ENCODE assay signal across 19 mouse cellular contexts in genomic region chr9:116136146-116136545, GRCm38 (mm10). TPM values are rescaled to one million over a fixed set of nuclear protein-coding genes. Genes with fewer than 3 reads are reported as not detected.
DNase-seq lines count a peak whose midpoint lies in the region; TF ChIP-seq lines count a peak whose summit lies in the region.
"Had no signal": no experiment of that assay in that cellular context is flagged by ENCODE, and none has a peak within 500 bp of the region (broad histone marks: within the 10 kb centered on the region; RNA-seq: fewer than 3 reads in every experiment).

No protein-coding gene starts in this region.

- H3K79me2 ChIP-seq in liver, adult 2 months (ENCODE audit: control insufficient read depth, insufficient read depth, low read length) = peaks cover 8% of the 10 kb centered on the region; the same call in 1 of the 2 replicates
- peaks cover 81% of the 10 kb centered on the region for H3K79me2 ChIP-seq in CH12.LX (replicated peaks; ENCODE audit: control insufficient read depth, extremely low read depth, insufficient read depth, poor library complexity, severe bottlenecking)

- peaks cover 29% of the 10 kb centered on the region for H3K4me1 ChIP-seq in liver, adult 2 months (ENCODE audit: control insufficient read depth, insufficient read depth, low read length)
- H3K4me1 ChIP-seq in CH12.LX (ENCODE audit: control insufficient read depth in 1 of 2, insufficient read depth in 2 of 2) = peaks cover 45 to 90% of the 10 kb centered on the region in 2 experiments
- H3K4me1 ChIP-seq in embryonic facial prominence, embryonic 10.5 days = peaks cover 37% of the 10 kb centered on the region

- H3K36me3 ChIP-seq in liver, adult 2 months (ENCODE audit: control insufficient read depth, insufficient read depth, low read length) = peaks cover 3% of the 10 kb centered on the region; the same call in 1 of the 2 replicates
- peaks cover 20 to 69% of the 10 kb centered on the region in 2 experiments for H3K36me3 ChIP-seq in CH12.LX (replicated peaks in 1 of 2; ENCODE audit: control insufficient read depth in 1 of 2, insufficient read depth in 1 of 2, low read length in 1 of 2)
- H3K36me3 ChIP-seq in embryonic facial prominence, embryonic 10.5 days (replicated peaks) = peaks cover 7% of the 10 kb centered on the region; the same call in 1 of the 2 replicates
- H3K36me3 ChIP-seq: heart, embryonic 10.5 days had no signal

- H3K27ac ChIP-seq in gastrocnemius, adult 2 months = peak overlapping the region; percentile 67
- peak overlapping the region; percentile 20; the same call in 1 of the 2 replicates for H3K27ac ChIP-seq in liver, adult 2 months (replicated peaks; ENCODE audit: insufficient read depth, low read depth, low read length)
- H3K27ac ChIP-seq in CH12.LX (ENCODE audit: insufficient read depth, low read depth) = peak overlapping the region; percentile 93
- 0 out of 2 replicates have a peak overlapping the region, but pooled peaks have one; percentile 19 for H3K27ac ChIP-seq in embryonic facial prominence, embryonic 10.5 days (replicated peaks)
- H3K27ac ChIP-seq: embryonic facial prominence, embryonic 13.5 days; forebrain, embryonic 13.5 days; heart, embryonic 10.5 days; hindbrain, postnatal 0 days had no signal

- TF ChIP-seq EP300 in CH12.LX (IDR thresholded peaks at IDR 0.05; ENCODE audit: low read length) = no peak

- no peak overlapping the region for H3K9ac ChIP-seq in liver, adult 2 months (ENCODE audit: low read depth, low read length)
- H3K9ac ChIP-seq in CH12.LX (ENCODE audit: insufficient read depth, low read depth) = peak overlapping the region; percentile 41
- H3K9ac ChIP-seq: embryonic facial prominence, embryonic 13.5 days; forebrain, embryonic 13.5 days had no signal

- in situ Hi-C loops in CH12.LX (cut with MboI; ENCODE audit: low pct_ligation_motif_present, low pct_unique_long_range_greater_than_20kb, low sequenced_read_pairs) = loop anchor here (5.0 to 10.0 kb wide), 2 partner anchors 36 to 249 kb away; no protein-coding TSS in a partner anchor

- intact Hi-C loops in gastrocnemius, adult 2 months (cut with DNase I) = no loop called here

- dilution Hi-C loops in CH12.LX (cut with MboI; ENCODE audit: extremely low pct_ligation_motif_present, extremely low pct_unique_long_range_greater_than_20kb, low sequenced_read_pairs) = no loop called here

- no peak for TF ChIP-seq POLR2A in liver, adult 2 months (IDR thresholded peaks at IDR 0.05; ENCODE audit: extremely low read depth, insufficient read depth, low read length)
- no peak for TF ChIP-seq POLR2A in CH12.LX (IDR thresholded peaks at IDR 0.05; ENCODE audit: low read depth, low read length)

- no peak for TF ChIP-seq CTCF in gastrocnemius, adult 2 months (IDR thresholded peaks at IDR 0.05)
- no peak for TF ChIP-seq CTCF in liver, adult 2 months (IDR thresholded peaks at IDR 0.05; ENCODE audit: low read depth, low read length)
- TF ChIP-seq CTCF in CH12.LX (conservative IDR thresholded peaks at IDR 0.05 in 1 of 2, IDR thresholded peaks at IDR 0.05 in 1 of 2; ENCODE audit: low read depth in 2 of 2, low read length in 2 of 2) = no peak

- 43% methylated on average over 6 of the region's 6 CpGs for WGBS in liver, adult 2 months
- WGBS in embryonic facial prominence, embryonic 10.5 days = 72% methylated on average over 6 of the region's 6 CpGs

- peak overlapping the region; percentile 33 for H3K4me2 ChIP-seq in CH12.LX (ENCODE audit: insufficient read depth, low read depth, poor library complexity, severe bottlenecking)
- H3K4me2 ChIP-seq: embryonic facial prominence, embryonic 13.5 days; forebrain, embryonic 13.5 days had no signal

- TF ChIP-seq RAD21 in CH12.LX (IDR thresholded peaks at IDR 0.05; ENCODE audit: low read depth, low read length) = no peak

- H3K27me3 ChIP-seq in liver, adult 2 months (ENCODE audit: control insufficient read depth, insufficient read depth, low read length) = no peaks in the 10 kb centered on the region
- no peaks in the 10 kb centered on the region for H3K27me3 ChIP-seq in CH12.LX (replicated peaks)
- H3K27me3 ChIP-seq in embryonic facial prominence, embryonic 10.5 days (replicated peaks; ENCODE audit: low read depth, poor library complexity, severe bottlenecking) = no peaks in the 10 kb centered on the region
- H3K27me3 ChIP-seq: embryonic facial prominence, embryonic 13.5 days; forebrain, embryonic 13.5 days; Patski had no signal

- DNase-seq in gastrocnemius, adult 2 months = no peak
- DNase-seq in gastrocnemius, adult 8-10 months (ENCODE audit: low spot score in 2 of 2) = no peak
- no peak for DNase-seq in liver, adult 2 months (ENCODE audit: extremely low read depth, low read depth, low spot score)
- DNase-seq in liver = no peak
- no peak for DNase-seq in CH12.LX (ENCODE audit: extremely low read depth)
- no peak for DNase-seq in embryonic facial prominence, embryonic 10.5 days (ENCODE audit: low spot score)
- DNase-seq in testis, postnatal 10 days (ENCODE audit: low spot score) = no peak
- DNase-seq in layer of hippocampus, postnatal 36 days = no peak
- DNase-seq: adrenal gland, postnatal 14 days; cerebellum, adult 8-10 months; cerebellum, postnatal 25 days; gastrocnemius, postnatal 10 days; heart, adult 18-20 months; heart, postnatal 10 days had no signal

- H3K4me3 ChIP-seq in gastrocnemius, adult 2 months = no peak overlapping the region
- no peak overlapping the region for H3K4me3 ChIP-seq in liver, adult 2 months (ENCODE audit: insufficient read depth, low read depth, low read length)
- peak overlapping the region in 1 of 3 experiments; percentile 8 for H3K4me3 ChIP-seq in CH12.LX (replicated peaks in 1 of 3; ENCODE audit: low read depth in 2 of 3, low read length in 2 of 3, poor library complexity in 1 of 3)
- H3K4me3 ChIP-seq in embryonic facial prominence, embryonic 10.5 days = no peak overlapping the region
- H3K4me3 ChIP-seq: embryonic facial prominence, embryonic 13.5 days; forebrain, embryonic 13.5 days; heart, embryonic 10.5 days had no signal

- no peaks in the 10 kb centered on the region for H3K9me3 ChIP-seq in CH12.LX (replicated peaks; ENCODE audit: low read length)
- H3K9me3 ChIP-seq in embryonic facial prominence, embryonic 10.5 days = no peaks in the 10 kb centered on the region
- H3K9me3 ChIP-seq: embryonic facial prominence, embryonic 13.5 days; forebrain, embryonic 13.5 days; heart, embryonic 10.5 days had no signal

TF ChIP-seq in CH12.LX, 34 proteins besides CTCF, POLR2A, EP300 and RAD21:
- 0 out of 2 replicates have a peak, but pooled peaks have one; percentile 32 for TF ChIP-seq CHD1 (IDR thresholded peaks at IDR 0.05; ENCODE audit: low read depth, low read length)
- TF ChIP-seq MXI1 (IDR thresholded peaks at IDR 0.05; ENCODE audit: low read depth, low read length) = no peak

RNA-seq across cellular contexts. Expression of gene Tgfbr2, which starts 39.0 kb away (rescaled TPM):
- total RNA-seq in gastrocnemius, adult 2 months (2021) = 10 to 100 TPM; 18.4 to 23.5 TPM
- total RNA-seq in gastrocnemius, adult 8-10 months (2022) = 10 to 100 TPM; 15.0 to 17.6 (median 17.2) TPM
- total RNA-seq in liver, adult 2 months (2014; rRNA removed) = 8.3 and 10.3 TPM in 2 replicates
- polyA plus RNA-seq in liver, adult 2 months (2012; rRNA removed) = 5.7 and 8.2 TPM in 2 replicates
- total RNA-seq in CH12.LX (2012; rRNA removed) (43.0 and 46.3 TPM in 2 replicates), CH12.LX (2014; rRNA removed) (19.6 and 21.2 TPM in 2 replicates)
- polyA plus RNA-seq in CH12.LX (2012; ENCODE audit: insufficient read length, low read depth) = 37.4 and 42.8 TPM in 2 replicates
- 8.6 and 9.2 TPM in 2 replicates for polyA plus RNA-seq in embryonic facial prominence, embryonic 10.5 days (2016; fragmentation: Nextera tagmentation; extraction: Ambion mirVana)
- total RNA-seq in layer of hippocampus, postnatal 36 days (2021) = 10 to 100 TPM; 10.6 to 12.6 TPM

Comparison
In these comparisons a context has a peak if more than half of its experiments do, and no peak if none do; other contexts are left out.
1. H3K27ac ChIP-seq: peak in every context shown above with its lines; median percentile 93 in CH12.LX; 67 in gastrocnemius, adult 2 months; 20 in liver, adult 2 months; 19 in embryonic facial prominence, embryonic 10.5 days.